Mouse (Mus musculus) intestine, embryonic 14.5 days (tissue): ENCODE measurements around the gene Gm9936. TPM values are rescaled to one million over a fixed set of nuclear protein-coding genes. Genes with fewer than 3 reads are reported as not detected.
A peak's percentile ranks its signal among the peaks of the same experiment; 100 is the strongest.

Experiments
- ATAC-seq: fragments of 200-750 bp; cut with Nextera tagmentation; replicated peaks from 2 replicates; pipeline ENCODE4 v1.8.0; 2017; ENCODE audit warnings: low read depth, moderate number of reproducible peaks, moderate TSS enrichment, moderate library complexity; ENCODE audit not compliant: low FRiP score, low TSS enrichment
- DNase-seq: peaks from one replicate; pipeline ENCODE4 v3.0.0-alpha.2; 2018; ENCODE audit warnings: low spot score
- H3K27ac ChIP-seq: fragments of 300-500 bp; sonication (generic); 2 replicates; pipeline ENCODE4 v1.5.1; 2014; ENCODE audit warnings: low read depth, mild to moderate bottlenecking, control low read depth
- H3K27me3 ChIP-seq: fragments of 300-500 bp; sonication (generic); replicated peaks from 2 replicates; pipeline ENCODE4 v1.6.1; 2014; ENCODE audit warnings: low read length, control low read depth; ENCODE audit not compliant: control insufficient read depth, insufficient read depth
- H3K36me3 ChIP-seq: fragments of 300-500 bp; sonication (generic); 2 replicates; pipeline ENCODE4 v1.6.1; 2014; ENCODE audit warnings: low read length, control low read depth; ENCODE audit not compliant: control insufficient read depth, insufficient read depth
- H3K4me1 ChIP-seq: fragments of 300-500 bp; sonication (generic); replicated peaks from 2 replicates; pipeline ENCODE4 v1.6.1; 2014; ENCODE audit warnings: low read length, control low read depth, mixed read lengths; ENCODE audit not compliant: control insufficient read depth, insufficient read depth
- H3K4me2 ChIP-seq: fragments of 300-500 bp; sonication (generic); 2 replicates; pipeline ENCODE4 v1.6.1; 2014; ENCODE audit warnings: low read length
- H3K4me3 ChIP-seq: fragments of 300-500 bp; sonication (generic); 2 replicates; pipeline ENCODE4 v1.5.1; 2014; ENCODE audit warnings: low read depth, low read length, control low read depth, mixed read lengths
- H3K9ac ChIP-seq: fragments of 300-500 bp; sonication (generic); 2 replicates; pipeline ENCODE4 v1.6.1; 2014; ENCODE audit warnings: mild to moderate bottlenecking, low read length
- H3K9me3 ChIP-seq: fragments of 300-500 bp; sonication (generic); 2 replicates; pipeline ENCODE4 v1.6.1; 2016; ENCODE audit warnings: low read length, control low read depth; ENCODE audit not compliant: control insufficient read depth
- WGBS: fragments of 180-500 bp; shearing (Covaris S2); extraction: QIAGEN DNeasy Blood & Tissue Kit; methylation state at CpG from one replicate; pipeline ENCODE4 v1.1.7; 2014; 5-methylcytosine and 5-hydroxymethylcytosine counted together
- microRNA-seq: library from miRNA; unstranded; fragments of <30 nt; microRNA quantifications from one replicate; pipeline ENCODE4, GENCODE M21; 2016
- polyA plus RNA-seq: library from polyadenylated mRNA; unstranded; fragments of >200 nt; fragmentation: Nextera tagmentation; extraction: Ambion mirVana; gene quantifications from 2 replicates; pipeline ENCODE4 v1.2.1, GENCODE M21; 2014

Gm9936 gene
- polyA plus RNA-seq, 1 experiment from 2014 or later: 0.38 TPM

DNA sequence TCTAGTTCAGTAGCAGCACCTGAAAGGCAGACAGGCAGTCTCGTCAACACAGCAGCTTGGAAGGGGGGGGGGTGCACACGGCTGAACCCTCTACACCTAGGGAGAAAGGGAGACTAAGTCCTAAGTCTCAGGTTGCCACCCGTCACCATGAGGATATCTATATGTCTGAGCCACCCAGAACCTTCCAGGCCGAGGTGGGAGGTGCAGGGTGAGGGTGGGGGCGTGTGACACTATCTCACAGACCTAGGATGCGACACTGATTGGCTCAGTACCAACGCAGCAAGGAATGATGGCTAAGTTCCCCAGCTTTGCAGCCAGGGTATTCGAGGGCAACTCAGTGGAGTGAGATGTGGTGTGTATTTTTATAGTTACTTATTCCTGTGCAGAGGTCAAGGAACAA is 50.1 kb downstream of the Gm9936 start:
- H3K4me3 ChIP-seq: no peak overlapping the region
- H3K4me2 ChIP-seq: no peak overlapping the region
- H3K9ac ChIP-seq: no peak overlapping the region
- WGBS: 80% methylated on average over 8 of the region's 8 CpGs
- H3K9me3 ChIP-seq: no peaks in the 10 kb centered on the region
- no peaks in the 10 kb centered on the region for H3K27me3 ChIP-seq
- no peaks in the 10 kb centered on the region for H3K4me1 ChIP-seq
- no peak for ATAC-seq
- H3K36me3 ChIP-seq: peaks cover 53% of the 10 kb centered on the region
- no peak overlapping the region for H3K27ac ChIP-seq
- DNase-seq: no peak

DNA sequence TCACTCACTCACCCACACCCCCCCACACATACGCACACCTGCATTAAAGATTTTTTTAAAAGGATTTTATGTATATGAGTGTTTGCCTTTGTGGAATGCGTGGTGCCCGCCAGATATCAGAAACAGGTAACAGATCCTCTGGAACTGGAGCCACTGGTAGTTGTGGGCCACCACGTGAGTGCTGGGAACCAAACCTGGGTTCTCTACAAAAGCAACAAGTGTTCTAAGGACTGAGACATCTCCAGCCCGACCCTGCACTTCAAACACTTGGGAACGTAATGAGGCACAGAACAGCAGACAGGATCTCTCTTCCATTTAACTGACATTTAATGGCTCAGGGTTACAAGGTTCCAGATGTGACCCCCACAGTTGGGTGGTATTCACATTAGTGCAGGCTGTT is 50.6 kb downstream of the Gm9936 start:
- H3K4me2 ChIP-seq: no peak overlapping the region
- 74% methylated on average over 6 of the region's 6 CpGs for WGBS
- ATAC-seq (no peak), DNase-seq (no peak)
- no peak overlapping the region for H3K9ac ChIP-seq
- no peaks in the 10 kb centered on the region for H3K4me1 ChIP-seq
- H3K4me3 ChIP-seq: no peak overlapping the region
- no peaks in the 10 kb centered on the region for H3K9me3 ChIP-seq
- H3K27ac ChIP-seq: no peak overlapping the region
- H3K36me3 ChIP-seq: peaks cover 58% of the 10 kb centered on the region
- no peaks in the 10 kb centered on the region for H3K27me3 ChIP-seq

DNA sequence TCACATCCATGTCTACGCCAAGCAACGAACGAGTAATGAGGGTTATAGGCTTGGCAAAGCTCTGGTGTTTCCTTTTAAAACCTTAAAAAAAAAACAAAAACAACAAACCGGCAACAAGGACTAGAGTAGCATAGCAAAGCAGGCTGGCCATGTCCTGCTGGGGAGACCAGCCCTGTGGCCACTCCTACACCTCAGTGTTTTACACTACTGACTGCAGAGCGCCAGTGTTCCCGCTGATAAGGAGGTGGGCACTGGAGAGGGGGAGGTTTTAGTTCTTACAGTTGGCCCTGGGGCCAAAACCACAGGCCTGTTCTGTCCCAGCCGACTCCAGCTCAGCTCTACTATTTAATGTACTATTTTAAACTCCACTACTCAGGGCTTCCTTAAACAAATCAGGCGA is 51.0 kb downstream of the Gm9936 start:
- Histone ChIP-seq H3K4me1 (no peaks in the 10 kb centered on the region), H3K4me2 (no peak overlapping the region), H3K4me3 (no peak overlapping the region), H3K27ac (no peak overlapping the region), H3K36me3 (peaks cover 62% of the 10 kb centered on the region), H3K9ac (no peak overlapping the region), H3K27me3 (no peaks in the 10 kb centered on the region), H3K9me3 (no peaks in the 10 kb centered on the region)
- no peak for DNase-seq
- WGBS: 35% methylated on average over 8 of the region's 8 CpGs
- ATAC-seq: no peak

DNA sequence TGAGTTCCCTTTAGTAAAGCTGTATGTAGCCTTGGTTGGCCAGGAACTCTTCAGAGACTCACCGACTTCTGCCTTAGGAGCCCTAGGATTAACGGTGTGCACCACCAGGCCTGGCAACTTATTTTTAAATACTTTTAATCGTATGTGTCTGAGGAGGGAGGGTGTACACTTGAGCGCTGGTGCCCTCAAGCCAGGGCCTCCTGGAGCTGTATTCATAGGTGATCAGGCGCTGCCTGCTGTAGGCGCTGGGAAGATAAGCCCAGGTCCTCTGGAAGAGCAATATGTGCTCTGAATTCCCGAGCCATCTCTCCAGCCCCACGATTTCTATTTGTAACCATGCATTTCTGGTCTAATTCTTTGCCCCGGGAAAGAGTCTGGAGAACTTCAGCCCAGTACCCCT is 51.4 kb downstream of the Gm9936 start:
- H3K27ac ChIP-seq: no peak overlapping the region
- no peaks in the 10 kb centered on the region for H3K27me3 ChIP-seq
- DNase-seq (no peak), ATAC-seq (no peak)
- no peak overlapping the region for H3K4me2 ChIP-seq
- H3K36me3 ChIP-seq: peaks cover 66% of the 10 kb centered on the region
- WGBS: 58% methylated on average over 9 of the region's 9 CpGs
- no peaks in the 10 kb centered on the region for H3K9me3 ChIP-seq
- no peak overlapping the region for H3K9ac ChIP-seq
- H3K4me3 ChIP-seq: no peak overlapping the region
- no peaks in the 10 kb centered on the region for H3K4me1 ChIP-seq

DNA sequence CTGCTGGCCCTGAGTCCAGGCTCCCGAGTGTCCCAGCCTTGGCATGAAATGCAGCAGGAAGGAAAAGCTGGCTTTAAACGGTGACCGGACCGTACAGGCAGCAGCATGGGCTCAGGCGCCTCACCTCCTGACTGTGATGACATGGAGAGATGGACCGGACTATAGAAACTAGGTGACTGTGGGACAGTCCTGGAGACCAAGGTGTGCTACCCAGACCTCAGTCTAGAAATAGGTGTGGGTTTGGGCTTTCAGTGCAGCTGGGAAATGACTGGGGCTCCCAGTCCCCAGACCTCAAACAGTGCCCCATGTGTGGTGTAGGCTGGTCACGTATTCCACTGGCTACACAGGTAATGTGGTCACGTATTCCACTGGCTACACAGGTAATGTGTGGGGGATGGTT is 51.8 kb downstream of the Gm9936 start:
- ATAC-seq: no peak
- Histone ChIP-seq H3K4me2 (no peak overlapping the region), H3K4me1 (no peaks in the 10 kb centered on the region), H3K27me3 (no peaks in the 10 kb centered on the region), H3K9ac (no peak overlapping the region), H3K27ac (no peak overlapping the region), H3K9me3 (no peaks in the 10 kb centered on the region), H3K36me3 (peaks cover 70% of the 10 kb centered on the region), H3K4me3 (no peak overlapping the region)
- no peak for DNase-seq
- 84% methylated on average over 8 of the region's 8 CpGs for WGBS

Small RNAs within 50 kb of the gene (microRNA-seq; reads per million reads assigned to microRNA genes)
- 6.2 reads per million, percentile 35 among the genes with 10 or more reads in this experiment for gene Mir6240

Other genes with a start within 250 kb of the Gm9936 start
- gene Trpv4, start 200.3 kb downstream of the Gm9936 start, polyA plus RNA-seq: 0.59 and 0.83 TPM in 2 replicates
- 74.7 and 77.0 TPM in 2 replicates for gene Gltp, start 167.7 kb downstream of the Gm9936 start, polyA plus RNA-seq
- 9.0 and 11.7 TPM in 2 replicates for gene Tchp, start 150.9 kb downstream of the Gm9936 start, polyA plus RNA-seq
- gene Ankrd13a, start 84.0 kb downstream of the Gm9936 start, polyA plus RNA-seq: 50.1 and 65.4 TPM in 2 replicates
- 35.6 and 37.2 TPM in 2 replicates for gene Git2, start 83.2 kb downstream of the Gm9936 start, polyA plus RNA-seq
- gene 1500011B03Rik, start 35.2 kb downstream of the Gm9936 start, polyA plus RNA-seq: 94.3 and 103 TPM in 2 replicates
- 0.08 TPM in 1 of 2 replicates, not detected in the other for gene 4930519G04Rik, start 5.0 kb downstream of the Gm9936 start, polyA plus RNA-seq
- 5.1 and 8.3 TPM in 2 replicates for gene Oasl2, start 38.3 kb upstream of the Gm9936 start, polyA plus RNA-seq
- gene Oasl1, start 64.6 kb upstream of the Gm9936 start, polyA plus RNA-seq: 1.7 and 2.3 TPM in 2 replicates
- 45.2 and 57.7 TPM in 2 replicates for gene 2210016L21Rik, start 83.5 kb upstream of the Gm9936 start, polyA plus RNA-seq
- gene Hnf1a, start 112.4 kb upstream of the Gm9936 start, polyA plus RNA-seq: 8.4 and 10.0 TPM in 2 replicates
- 21.1 and 21.5 TPM in 2 replicates for gene Sppl3, start 152.5 kb upstream of the Gm9936 start, polyA plus RNA-seq
- gene Gm10401, start 239.6 kb upstream of the Gm9936 start, polyA plus RNA-seq: 42.4 and 46.5 TPM in 2 replicates